In genomic region chr11:68004191-68004590, GRCm38 (mm10) we compare ENCODE assay signal across 8 mouse cellular contexts. TPM values are rescaled to one million over a fixed set of nuclear protein-coding genes. Genes with fewer than 3 reads are reported as not detected.
DNase-seq lines count a peak whose midpoint lies in the region; ATAC-seq and TF ChIP-seq lines count a peak whose summit lies in the region.
"Had no signal": no experiment of that assay in that cellular context is flagged by ENCODE, and none has a peak within 500 bp of the region (broad histone marks: within the 10 kb centered on the region; RNA-seq: fewer than 3 reads in every experiment).

No protein-coding gene starts in this region.

- H3K9me3 ChIP-seq in ES-Bruce4 (replicated peaks; ENCODE audit: control insufficient read depth, insufficient read depth, low read length, poor library complexity, severe bottlenecking): no peaks in the 10 kb centered on the region
- H3K9me3 ChIP-seq: limb, embryonic 15.5 days had no signal

- 17% methylated on average over 6 of the region's 6 CpGs for WGBS in small intestine, adult 2 months

- H3K9ac ChIP-seq in ES-Bruce4 (ENCODE audit: low read depth, poor library complexity, severe bottlenecking): no peak overlapping the region
- H3K9ac ChIP-seq: limb, embryonic 15.5 days had no signal

- H3K27me3 ChIP-seq in ES-Bruce4 (ENCODE audit: control insufficient read depth, insufficient read depth, low read length, poor library complexity, severe bottlenecking): no peaks in the 10 kb centered on the region
- H3K27me3 ChIP-seq in small intestine, adult 2 months (ENCODE audit: control insufficient read depth, insufficient read depth, low read length): no peaks in the 10 kb centered on the region

- DNase-seq in T-cell, adult 2 months (ENCODE audit: low spot score): peak; percentile 12
- DNase-seq in cerebellum, postnatal 36 days: peak; percentile 78 to 85
- DNase-seq in layer of hippocampus, adult 9-11 months: peak; percentile 44
- peak; percentile 49 to 79 for DNase-seq in lung, postnatal 4 days

- TF ChIP-seq POLR2A in ES-Bruce4 (IDR thresholded peaks at IDR 0.05; ENCODE audit: insufficient read depth, low read length): no peak
- TF ChIP-seq POLR2A in small intestine, adult 2 months (IDR thresholded peaks at IDR 0.05; ENCODE audit: low read depth, low read length): no peak

- TF ChIP-seq EP300 in ES-Bruce4 (IDR thresholded peaks at IDR 0.05; ENCODE audit: insufficient read depth, low read depth, low read length): no peak

- peak; percentile 74 for ATAC-seq in granulocyte monocyte progenitor cell, adult 5-6 weeks (replicated peaks; ENCODE audit: poor library complexity, severe bottlenecking)

- H3K27ac ChIP-seq in ES-Bruce4 (ENCODE audit: insufficient read depth, low read length): no peak overlapping the region
- no peak overlapping the region for H3K27ac ChIP-seq in small intestine, adult 2 months (ENCODE audit: insufficient read depth, low read depth, low read length)
- H3K27ac ChIP-seq: limb, embryonic 15.5 days had no signal

- no peaks in the 10 kb centered on the region for H3K36me3 ChIP-seq in ES-Bruce4 (ENCODE audit: control insufficient read depth, insufficient read depth, low read length, poor library complexity, severe bottlenecking)
- H3K36me3 ChIP-seq in small intestine, adult 2 months (ENCODE audit: control insufficient read depth, insufficient read depth, low read length): 0 out of 2 replicates have a peak, but pooled peaks cover 2% of the 10 kb centered on the region
- H3K36me3 ChIP-seq: limb, embryonic 15.5 days had no signal

- TF ChIP-seq CTCF in ES-Bruce4 (IDR thresholded peaks at IDR 0.05; ENCODE audit: low read depth, low read length): peak; percentile 84
- peak; percentile 80; the same call in 1 of the 2 replicates for TF ChIP-seq CTCF in small intestine, adult 2 months (IDR thresholded peaks at IDR 0.05; ENCODE audit: extremely low read depth, insufficient read length, insufficient replicate concordance, low read depth, low read length)

- H3K4me3 ChIP-seq in ES-Bruce4 (ENCODE audit: low read depth, low read length): no peak overlapping the region
- H3K4me3 ChIP-seq in small intestine, adult 2 months (ENCODE audit: low read depth, low read length): no peak overlapping the region
- H3K4me3 ChIP-seq: limb, embryonic 15.5 days had no signal

- no peaks in the 10 kb centered on the region for H3K4me1 ChIP-seq in ES-Bruce4 (ENCODE audit: control insufficient read depth, insufficient read depth, low read length)
- H3K4me1 ChIP-seq in small intestine, adult 2 months (ENCODE audit: control insufficient read depth, insufficient read depth, insufficient read length, low read length): no peaks in the 10 kb centered on the region

RNA-seq across cellular contexts. Expression of gene Stx8, which starts 38.2 kb away (rescaled TPM):
- polyA plus RNA-seq in ES-Bruce4 (2011; ENCODE audit: insufficient read depth, insufficient read length, low read depth, missing spikeins): 35.8 and 37.7 TPM in 2 replicates
- 28.4 and 51.5 TPM in 2 replicates for total RNA-seq in granulocyte monocyte progenitor cell, adult 5-6 weeks (2014; fragmentation: Nextera tagmentation)
- total RNA-seq in granulocyte monocyte progenitor cell, adult 5-6 weeks (2017): 25.2 and 28.6 TPM in 2 replicates
- polyA plus RNA-seq in small intestine, adult 2 months (2012; rRNA removed): 1.2 and 2.4 TPM in 2 replicates

RNA-seq across cellular contexts. Expression of gene Cfap52, which starts 38.7 kb away (rescaled TPM):
- polyA plus RNA-seq in ES-Bruce4 (2011; ENCODE audit: insufficient read depth, insufficient read length, low read depth, missing spikeins): 0.66 TPM in 1 of 2 replicates, not detected in the other
- not detected in 2 replicates for total RNA-seq in granulocyte monocyte progenitor cell, adult 5-6 weeks (2014; fragmentation: Nextera tagmentation)
- total RNA-seq in granulocyte monocyte progenitor cell, adult 5-6 weeks (2017): not detected in 2 replicates
- polyA plus RNA-seq in small intestine, adult 2 months (2012; rRNA removed): 0.29 TPM in 1 of 2 replicates, not detected in the other

Comparison
In these comparisons a context has a peak if more than half of its experiments do, and no peak if none do; other contexts are left out.
1. DNase-seq: peak in every context shown above with its lines; median percentile 82 in cerebellum, postnatal 36 days; 64 in lung, postnatal 4 days; 44 in layer of hippocampus, adult 9-11 months; 12 in T-cell, adult 2 months.
2. RNA of gene Stx8, which starts 38.2 kb away (polyA plus RNA-seq): 35.8 to 37.7 TPM in ES-Bruce4; 1.2 to 2.4 TPM in small intestine, adult 2 months; every median in the first group is over 10 times any median in the second.